Mouse (Mus musculus): Measurements from ENCODE around the gene Ncapd3.

Gene Ncapd3

DNA sequence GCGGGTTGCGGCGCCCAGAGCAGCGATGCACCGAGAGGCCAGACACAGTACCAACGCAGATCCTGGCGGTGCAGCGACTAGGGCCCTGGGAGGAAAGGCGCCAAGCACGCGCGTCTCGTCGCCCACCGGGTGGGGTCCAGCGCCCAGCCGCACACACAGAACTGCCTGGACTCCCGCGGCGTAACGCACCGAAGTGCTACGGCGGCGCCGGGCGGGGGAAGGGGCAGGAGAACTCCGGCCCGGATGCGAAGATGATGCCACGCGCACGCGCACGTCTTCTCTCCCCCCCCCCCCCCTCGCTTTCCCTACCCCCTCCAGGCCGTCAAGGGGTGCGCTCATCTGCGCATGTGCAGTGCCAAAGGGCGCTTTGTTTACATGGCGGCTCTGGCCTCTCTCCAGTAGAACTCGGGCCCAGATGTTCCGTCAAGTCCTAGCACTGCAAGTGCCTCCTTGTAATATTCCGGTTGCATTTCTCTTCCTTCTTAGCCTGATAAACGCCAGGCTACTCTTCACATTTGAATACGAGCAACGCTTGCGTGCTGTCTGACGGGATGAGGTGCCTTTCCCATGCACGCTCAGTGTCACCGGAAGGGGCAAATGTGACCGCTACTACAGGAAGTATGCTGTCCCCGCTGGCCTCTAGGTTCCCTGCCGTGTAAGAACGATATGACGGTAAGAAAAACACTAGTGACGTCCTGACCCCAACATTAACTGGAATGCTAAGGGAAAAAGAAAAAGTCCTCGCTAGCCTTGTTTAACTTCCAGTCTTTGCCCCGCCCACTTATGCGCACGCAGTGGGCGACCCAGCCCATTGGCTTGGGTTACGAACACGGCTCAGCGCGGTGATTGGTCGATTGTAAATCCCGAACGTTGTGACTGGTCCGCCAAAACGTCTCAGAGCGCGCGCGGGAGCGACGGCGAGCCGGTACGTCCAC lies at the start of gene Ncapd3, which contains the start of gene Vps26b:
TSS of gene Ncapd3 (plus strand) at position 348 of the 935 bp plus-strand sequence.
TSS of gene Vps26b (minus strand) at position 238 of the 935 bp plus-strand sequence.
- in situ Hi-C loops (cut with MboI; ENCODE audit: unreplicated experiment in 2 of 2), result no loop called here

DNA sequence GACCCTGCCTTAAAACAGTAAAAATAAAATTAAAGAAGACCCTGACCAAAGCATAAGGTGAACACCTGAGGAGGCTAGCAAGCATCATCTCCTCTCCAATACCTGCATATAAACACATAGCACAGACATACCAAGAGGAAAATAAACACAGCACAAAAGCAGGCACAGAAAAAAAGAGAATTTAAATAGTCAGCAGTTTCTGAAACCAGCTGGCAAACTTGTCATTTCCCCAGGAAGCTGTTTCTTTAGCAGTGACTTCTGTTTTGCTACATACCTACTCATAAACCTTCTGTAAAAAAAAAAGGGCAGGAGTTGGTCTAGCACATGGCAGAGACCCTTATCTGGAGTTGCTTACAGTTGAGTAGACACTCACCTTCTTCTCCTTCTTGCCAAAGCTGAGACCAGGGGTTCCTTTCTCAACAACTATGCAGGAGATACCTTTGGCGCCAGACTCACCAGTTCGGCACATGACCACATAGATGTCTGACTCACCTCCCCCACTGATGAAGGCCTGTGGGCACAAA lies 44.8 kb upstream of the Ncapd3 start:
- in situ Hi-C loops (cut with MboI; ENCODE audit: unreplicated experiment in 2 of 2), result no loop called here

DNA sequence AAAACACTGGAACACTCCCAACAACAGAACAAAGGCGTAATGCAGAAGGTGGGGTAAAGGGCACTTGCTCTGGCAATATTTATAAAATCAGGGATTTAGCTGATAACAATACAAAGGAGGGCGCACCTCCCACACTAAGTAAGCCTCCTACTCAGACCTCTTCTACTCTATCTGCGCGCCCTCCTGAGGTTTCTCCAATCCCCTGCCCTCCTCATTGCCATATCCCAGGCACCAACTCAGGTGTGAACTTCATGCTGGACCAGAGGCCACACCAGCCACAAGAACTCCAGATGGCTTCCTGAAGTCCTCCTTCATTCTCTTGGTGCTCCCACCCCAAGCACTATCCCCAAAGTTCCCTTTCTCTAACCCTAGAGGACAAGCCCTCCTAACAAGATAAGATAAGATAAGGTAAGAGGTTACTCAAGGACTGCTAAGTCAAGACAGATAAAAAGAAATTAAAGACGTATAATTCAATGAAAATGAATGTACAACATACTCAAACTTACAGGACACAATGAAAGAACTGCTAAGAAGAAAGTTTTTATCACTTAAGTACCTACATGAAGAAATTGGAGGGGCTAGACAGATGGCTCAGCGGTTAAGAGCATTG lies 44.2 kb upstream of the Ncapd3 start:
- in situ Hi-C loops (cut with MboI; ENCODE audit: unreplicated experiment in 2 of 2), result no loop called here

DNA sequence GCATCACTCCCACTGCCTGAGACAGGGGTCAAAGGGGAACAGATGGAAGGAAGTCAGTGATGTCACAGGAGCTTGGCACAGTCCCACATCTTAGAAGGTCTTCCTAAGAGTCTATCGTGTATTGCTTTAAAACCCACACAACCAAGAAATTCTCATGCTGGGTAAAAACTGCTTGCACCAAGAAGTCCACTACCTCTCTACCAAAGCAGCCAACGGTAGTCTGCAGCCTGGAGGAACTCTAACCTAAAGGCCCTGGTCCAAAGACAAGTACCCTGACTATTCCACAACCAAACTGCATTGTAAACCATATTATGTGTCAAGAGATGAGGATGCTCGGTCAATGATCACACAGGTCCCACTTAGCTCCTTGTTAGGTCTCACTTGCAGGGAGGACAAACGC lies 39.8 kb upstream of the Ncapd3 start:
- in situ Hi-C loops (cut with MboI; ENCODE audit: unreplicated experiment in 2 of 2), result no loop called here

DNA sequence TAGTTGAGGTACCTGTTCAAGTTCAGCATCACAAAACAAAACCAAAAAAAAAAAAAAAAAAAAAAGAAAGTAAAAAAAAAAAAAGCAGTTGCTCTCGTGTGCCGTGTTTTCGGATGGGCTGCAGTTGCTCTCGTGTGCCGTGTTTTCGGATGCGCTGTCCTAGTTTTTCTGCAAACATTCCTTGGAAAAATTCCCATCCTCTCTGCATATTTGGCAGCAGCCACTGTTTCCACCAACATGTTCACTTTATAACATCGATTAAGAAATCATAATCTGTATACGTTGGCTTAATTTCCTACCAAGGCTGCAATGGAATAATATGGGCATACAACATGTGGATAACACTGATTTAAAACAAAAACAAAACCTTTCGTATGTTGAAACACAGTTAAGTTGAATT lies 36.9 kb upstream of the Ncapd3 start:
- in situ Hi-C loops (cut with MboI; ENCODE audit: unreplicated experiment in 2 of 2), result no loop called here

DNA sequence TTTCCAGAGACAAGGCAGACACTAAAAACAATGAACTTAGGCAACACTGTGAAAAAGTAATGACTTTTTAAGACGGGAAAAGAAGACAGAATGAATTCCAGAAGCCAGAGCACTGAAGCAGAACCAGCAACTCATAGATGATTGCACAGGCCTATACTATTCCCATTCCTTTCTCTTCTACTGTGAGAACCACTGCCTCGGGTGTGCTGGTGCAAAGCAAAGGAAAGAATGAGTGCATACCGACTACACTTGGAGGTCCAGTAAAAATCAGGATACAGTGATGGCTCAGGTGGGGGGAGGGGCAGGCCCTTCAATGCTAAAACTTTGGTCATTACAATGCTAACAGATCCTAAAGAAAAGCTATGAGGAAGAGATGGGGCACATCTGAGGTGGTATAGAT lies 36.1 kb upstream of the Ncapd3 start:
- in situ Hi-C loops (cut with MboI; ENCODE audit: unreplicated experiment in 2 of 2), result no loop called here

DNA sequence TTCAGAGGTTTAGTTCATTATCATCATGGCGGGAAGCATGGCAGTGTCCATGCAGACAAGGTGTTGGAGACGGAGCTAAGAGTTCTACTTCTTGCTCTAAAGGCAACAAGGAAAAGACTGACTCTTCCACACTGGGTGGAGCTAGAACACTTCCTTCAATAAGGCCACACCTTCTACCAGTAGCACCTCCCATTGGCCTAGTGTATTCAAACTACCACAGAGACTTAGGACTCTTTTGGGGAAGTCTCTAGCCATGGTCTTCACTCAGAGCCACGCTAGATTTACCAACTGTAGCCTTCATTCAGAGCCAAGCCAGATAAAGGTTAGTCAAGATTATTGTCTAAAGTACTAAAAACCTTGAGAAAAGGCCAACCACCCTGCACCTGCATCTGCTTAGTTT lies 32.9 kb upstream of the Ncapd3 start:
- in situ Hi-C loops (cut with MboI; ENCODE audit: unreplicated experiment in 2 of 2), result no loop called here

DNA sequence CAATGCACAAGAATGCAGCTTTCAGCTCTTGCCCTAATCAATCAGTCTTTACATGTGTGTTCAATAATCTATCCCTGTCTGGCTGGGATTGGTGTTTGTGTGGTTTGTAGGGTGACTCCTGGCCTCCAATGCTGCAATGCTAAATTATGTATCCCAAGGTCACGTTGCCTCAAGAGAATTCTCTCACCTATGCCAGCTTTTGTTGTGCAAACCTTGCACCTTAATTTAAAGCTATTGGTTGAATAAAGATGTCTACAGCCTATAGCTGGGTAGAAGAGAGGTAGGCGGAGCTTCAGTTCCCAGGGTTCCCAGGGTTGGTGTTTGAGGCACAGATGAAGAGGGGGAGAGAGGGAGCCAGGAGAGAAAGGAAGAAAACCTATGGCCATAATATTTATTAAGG lies 32.5 kb upstream of the Ncapd3 start:
- in situ Hi-C loops (cut with MboI; ENCODE audit: unreplicated experiment in 2 of 2), result no loop called here

DNA sequence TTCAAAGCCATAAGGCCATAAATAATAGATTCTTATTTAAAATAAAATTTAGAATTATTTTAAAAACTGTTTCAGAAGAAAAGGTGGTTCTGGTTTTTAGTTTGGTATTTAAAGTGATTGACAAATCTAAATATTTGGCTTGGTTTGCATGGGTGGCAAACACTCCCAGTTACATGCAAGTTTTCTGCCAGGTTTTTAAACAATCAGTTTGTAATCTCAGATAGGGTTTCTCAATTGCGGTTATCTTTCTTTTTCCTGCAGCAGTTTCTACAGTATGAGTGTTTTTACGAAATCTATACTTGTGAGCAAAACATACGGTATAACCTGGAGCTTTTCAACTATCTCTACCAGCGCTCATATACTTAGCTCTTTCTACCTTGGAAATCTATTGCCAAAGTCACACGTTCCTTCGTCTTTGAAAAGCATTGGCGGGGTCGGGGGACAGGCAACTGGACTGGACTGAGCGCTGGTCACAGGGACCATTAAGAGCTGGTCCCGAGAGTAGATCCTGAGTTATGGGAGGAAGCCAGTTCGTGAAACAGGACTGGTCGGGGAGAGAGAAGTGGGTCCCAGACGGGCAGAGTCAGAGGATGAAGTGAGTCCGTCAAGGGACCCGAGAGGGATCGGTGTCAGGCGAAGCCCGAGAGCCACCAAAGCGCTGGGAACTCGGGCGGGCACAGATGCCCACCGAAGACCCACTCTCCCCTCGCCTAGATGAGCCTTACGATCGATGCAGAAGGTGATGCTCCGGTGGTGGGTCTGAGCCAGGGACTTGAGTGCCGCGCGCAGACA lies 31.1 kb upstream of the Ncapd3 start:
- in situ Hi-C loops (cut with MboI; ENCODE audit: unreplicated experiment in 2 of 2), result no loop called here

DNA sequence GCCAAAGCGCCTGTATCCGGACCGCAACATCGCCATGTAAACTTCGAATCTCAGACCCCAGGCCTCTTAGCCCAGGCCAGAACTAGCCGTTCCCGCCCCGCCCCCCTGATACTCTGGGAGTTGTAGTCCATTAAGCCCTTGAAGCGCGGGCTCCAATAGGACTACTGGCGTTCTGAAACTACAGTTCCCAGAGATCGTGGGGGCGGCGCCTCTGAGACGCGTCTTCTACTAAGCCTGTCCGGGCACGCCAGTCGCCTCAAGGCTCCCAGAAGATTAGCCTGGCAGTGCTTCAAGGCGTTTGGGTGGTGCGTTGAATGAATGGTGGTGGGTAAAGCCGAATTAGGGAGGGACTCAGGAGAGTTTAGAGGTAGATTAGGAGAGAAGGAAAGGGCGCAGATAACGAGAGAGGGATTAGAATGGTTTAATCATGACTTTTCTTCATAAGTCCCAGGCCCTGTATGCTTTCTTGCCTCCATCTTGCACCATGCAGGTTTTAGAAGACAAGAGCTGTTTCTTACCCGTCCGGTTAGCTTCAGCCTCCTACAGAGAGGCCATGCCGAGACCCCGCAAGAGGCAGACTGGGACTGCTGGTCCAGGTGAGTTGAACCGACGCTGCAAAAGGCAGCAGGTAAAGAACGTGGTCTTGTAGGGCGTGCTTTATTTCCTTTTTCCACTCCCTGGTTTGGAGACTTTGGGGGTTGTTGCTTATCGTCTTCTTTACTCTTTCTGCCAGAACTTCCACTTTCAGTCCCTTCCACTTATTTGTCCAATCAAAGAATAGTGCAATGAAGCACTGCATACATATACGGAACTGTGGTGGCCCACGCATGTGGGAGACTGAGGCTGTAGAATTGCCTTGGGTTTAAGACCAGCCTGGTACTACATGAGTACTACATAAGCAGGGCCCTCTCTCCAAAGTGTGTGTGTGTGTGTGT lies 30.2 kb upstream of the Ncapd3 start, which contains the start of the genes Acad8 and Thyn1:
TSS of gene Acad8 (minus strand) at position 106 of the 935 bp plus-strand sequence.
TSS of gene Thyn1 (plus strand) at position 250 of the 935 bp plus-strand sequence.
- in situ Hi-C loops (cut with MboI; ENCODE audit: unreplicated experiment in 2 of 2), result loop anchor here in 1 of 2 experiments (25.0 kb wide), 1 partner anchor 1862 kb away; no protein-coding TSS in a partner anchor

DNA sequence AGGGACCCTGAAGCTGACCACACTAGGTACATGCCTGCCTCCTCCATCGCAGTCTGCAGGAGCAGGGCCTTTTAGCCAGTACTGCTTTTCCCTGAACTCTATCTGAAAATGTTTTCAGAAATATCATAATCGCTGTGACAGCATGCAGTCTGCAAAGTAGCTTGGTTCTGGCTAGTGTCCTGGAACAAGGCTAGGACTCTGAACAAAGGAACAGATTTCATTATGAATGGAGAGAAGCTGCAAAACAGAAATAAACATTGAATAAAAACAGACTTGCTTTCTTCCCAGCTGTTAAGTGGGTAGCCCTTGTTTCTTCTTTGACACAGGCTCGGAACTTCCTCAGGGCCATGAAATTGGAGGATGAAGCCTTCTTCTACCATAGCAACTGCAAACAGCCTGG lies 24.7 kb upstream of the Ncapd3 start:
- in situ Hi-C loops (cut with MboI; ENCODE audit: unreplicated experiment in 2 of 2), result loop anchor here in 1 of 2 experiments (25.0 kb wide), 1 partner anchor 1868 kb away; no protein-coding TSS in a partner anchor

DNA sequence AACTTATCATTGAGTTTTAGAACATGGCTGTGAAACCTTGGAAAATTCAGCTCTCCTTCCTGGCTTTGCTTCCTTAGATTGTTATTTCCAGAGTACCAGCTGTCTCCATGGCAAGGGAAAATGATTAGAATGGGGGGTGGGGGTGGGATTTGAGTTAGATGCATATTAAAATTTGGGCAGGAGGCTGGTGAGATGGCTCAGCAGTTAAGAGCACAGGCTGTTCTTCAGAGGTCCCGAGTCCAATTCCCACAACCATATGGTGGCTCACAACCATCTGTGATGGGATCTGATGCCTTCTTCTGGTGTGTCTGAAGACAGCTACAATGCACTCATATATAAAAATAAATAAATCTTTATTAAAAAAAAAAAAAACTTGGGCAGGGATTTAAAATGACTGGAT lies 24.0 kb upstream of the Ncapd3 start:
- in situ Hi-C loops (cut with MboI; ENCODE audit: unreplicated experiment in 2 of 2), result loop anchor here in 1 of 2 experiments (25.0 kb wide), 1 partner anchor 1869 kb away; no protein-coding TSS in a partner anchor

DNA sequence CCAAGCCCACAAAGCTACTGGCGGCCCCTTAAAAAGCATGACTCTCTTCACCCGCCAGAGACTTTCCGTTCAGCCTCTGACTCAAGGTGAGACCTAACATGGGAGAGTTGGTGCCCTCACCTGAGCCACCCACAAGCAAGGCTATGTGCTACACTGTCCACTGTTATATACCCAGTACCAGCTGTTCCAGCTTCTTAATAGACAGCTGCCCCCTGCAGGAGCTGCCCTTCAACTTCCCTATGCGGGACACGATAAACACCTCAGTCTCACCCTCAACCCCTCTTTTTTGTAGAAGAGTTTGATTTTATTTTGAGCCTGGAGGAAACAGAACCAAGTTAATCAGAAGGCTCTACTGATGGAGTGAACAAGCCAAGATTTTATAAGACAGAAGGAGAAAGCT lies 23.1 kb upstream of the Ncapd3 start:
- in situ Hi-C loops (cut with MboI; ENCODE audit: unreplicated experiment in 2 of 2), result loop anchor here in 1 of 2 experiments (25.0 kb wide), 1 partner anchor 1870 kb away; no protein-coding TSS in a partner anchor

DNA sequence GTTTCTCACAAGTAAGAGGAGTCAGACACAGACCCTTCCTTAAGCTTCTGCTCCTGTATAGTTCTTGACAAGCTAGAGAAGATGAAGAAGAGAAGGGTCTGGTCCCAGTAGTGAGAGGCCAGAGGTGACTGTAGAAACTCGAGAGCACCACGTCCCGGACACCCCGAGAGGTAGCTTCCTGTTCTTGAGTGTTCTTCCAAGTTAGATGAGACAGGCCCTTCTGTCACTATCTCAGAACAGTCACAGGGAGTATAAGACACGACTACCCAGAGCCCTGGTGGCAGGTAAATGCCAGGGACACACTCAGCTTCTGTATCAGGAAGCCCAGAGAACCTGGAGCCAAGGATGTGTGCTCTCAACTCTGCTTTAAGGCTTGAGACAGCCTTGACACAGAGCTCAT lies 20.7 kb upstream of the Ncapd3 start:
- in situ Hi-C loops (cut with MboI; ENCODE audit: unreplicated experiment in 2 of 2), result loop anchor here in 1 of 2 experiments (25.0 kb wide), 1 partner anchor 1872 kb away; no protein-coding TSS in a partner anchor

DNA sequence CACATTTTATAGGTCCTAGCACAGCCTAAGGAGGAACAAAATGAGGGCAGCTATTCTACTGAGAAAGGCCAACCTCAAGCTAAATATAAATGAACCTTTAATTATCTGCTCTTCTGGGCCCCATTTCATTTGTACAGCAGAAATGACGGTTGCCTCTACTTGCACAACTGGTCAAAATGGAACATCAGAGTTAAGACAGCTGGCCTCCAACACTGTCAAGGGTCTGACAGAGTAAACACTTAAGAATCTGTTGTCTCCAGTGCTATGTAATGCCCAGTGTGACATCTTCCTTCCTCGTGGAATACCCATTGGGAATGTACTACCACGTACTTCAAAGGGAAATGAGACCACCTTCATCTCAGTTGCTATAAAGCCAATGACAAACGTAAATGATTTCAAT lies 18.4 kb upstream of the Ncapd3 start:
- in situ Hi-C loops (cut with MboI; ENCODE audit: unreplicated experiment in 2 of 2), result loop anchor here in 1 of 2 experiments (25.0 kb wide), 1 partner anchor 1874 kb away; no protein-coding TSS in a partner anchor

DNA sequence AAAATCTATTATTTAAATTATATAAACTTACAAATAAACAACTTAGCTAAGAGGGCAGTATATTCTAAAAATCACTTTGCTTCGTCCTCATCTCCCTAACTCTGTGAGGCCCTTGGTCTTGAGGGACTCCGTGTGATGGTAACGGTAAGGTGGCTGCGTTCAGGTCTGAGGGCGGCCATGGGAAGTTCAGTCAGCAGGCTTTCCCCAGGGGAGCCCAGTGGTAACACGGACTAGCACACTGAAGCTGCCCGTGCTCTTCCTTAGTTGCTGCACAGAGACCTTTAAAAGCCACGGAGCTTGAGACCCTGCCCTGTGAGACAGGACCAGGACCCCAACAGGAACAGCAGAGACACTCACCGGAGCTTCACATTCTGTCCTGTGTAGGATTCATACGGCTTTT lies 11.0 kb upstream of the Ncapd3 start:
- in situ Hi-C loops (cut with MboI; ENCODE audit: unreplicated experiment in 2 of 2), result loop anchor here in 1 of 2 experiments (25.0 kb wide), 1 partner anchor 1882 kb away; no protein-coding TSS in a partner anchor

DNA sequence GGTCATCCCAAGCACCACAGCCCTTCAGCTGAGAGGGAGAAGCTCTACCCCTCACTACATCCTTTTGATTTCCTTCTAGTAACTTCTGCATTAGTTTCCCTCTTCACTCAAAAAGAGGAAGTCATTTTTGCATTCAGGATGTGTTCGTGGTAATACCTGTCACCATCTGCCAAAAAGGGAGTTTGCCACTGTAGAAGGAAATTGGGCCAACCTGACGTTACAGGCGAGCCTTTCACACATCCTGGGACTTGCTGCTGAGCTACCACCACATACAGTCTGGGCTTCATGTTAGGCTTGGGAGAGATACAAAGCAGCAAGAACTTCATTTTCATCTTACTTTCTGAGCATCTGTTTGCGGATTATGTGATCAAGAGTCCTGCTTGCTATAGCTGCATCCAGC lies 6.3 kb upstream of the Ncapd3 start:
- in situ Hi-C loops (cut with MboI; ENCODE audit: unreplicated experiment in 2 of 2), result loop anchor here in 1 of 2 experiments (25.0 kb wide), 1 partner anchor 1886 kb away; no protein-coding TSS in a partner anchor

DNA sequence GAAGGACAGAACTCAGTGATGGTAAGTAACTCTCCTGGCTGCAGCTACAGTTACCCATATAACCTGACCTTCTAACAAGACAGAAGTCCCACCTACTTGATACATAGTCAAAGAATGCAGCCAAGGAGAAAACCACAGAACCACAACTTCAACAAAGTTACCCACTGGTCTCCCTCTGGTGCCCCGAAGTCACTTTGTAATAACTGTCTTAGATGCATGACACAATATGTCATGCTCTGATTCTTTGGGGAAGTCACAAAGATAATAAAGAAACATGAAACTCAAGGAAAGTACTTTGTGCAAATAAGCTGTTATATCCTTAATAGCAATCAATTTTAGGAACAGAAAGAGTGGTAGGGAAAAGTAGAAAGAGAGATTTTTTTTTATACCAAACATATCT lies 3.3 kb upstream of the Ncapd3 start:
- in situ Hi-C loops (cut with MboI; ENCODE audit: unreplicated experiment in 2 of 2), result no loop called here
